Mouse (Mus musculus) heart, postnatal 14 days (tissue): ENCODE measurements around the gene Hist1h1d. TPM values are rescaled to one million over a fixed set of nuclear protein-coding genes. Genes with fewer than 3 reads are reported as not detected.
"Not testable (repeated sequence)": the region's sequence is repeated elsewhere in the genome, so short reads cannot be mapped to it uniquely, and the experiment has no call there.

Source experiments
- DNase-seq, 2 experiments: peaks; one replicate each; pipeline ENCODE4 v3.0.0; 2021 to 2022
- intact Hi-C: fragments of 180-260 bp; cut with DNase I; formaldehyde crosslinking; loops from one replicate; pipeline ENCODE4 v1.15.1; 2025
- total RNA-seq, 2 experiments: library from RNA; stranded (reverse); gene quantifications; 2 replicates each; pipeline ENCODE4 v1.2.3; 2021

Hist1h1d gene
- total RNA-seq, 2 experiments from 2014 or later: 5.2 to 11.7 TPM

DNA sequence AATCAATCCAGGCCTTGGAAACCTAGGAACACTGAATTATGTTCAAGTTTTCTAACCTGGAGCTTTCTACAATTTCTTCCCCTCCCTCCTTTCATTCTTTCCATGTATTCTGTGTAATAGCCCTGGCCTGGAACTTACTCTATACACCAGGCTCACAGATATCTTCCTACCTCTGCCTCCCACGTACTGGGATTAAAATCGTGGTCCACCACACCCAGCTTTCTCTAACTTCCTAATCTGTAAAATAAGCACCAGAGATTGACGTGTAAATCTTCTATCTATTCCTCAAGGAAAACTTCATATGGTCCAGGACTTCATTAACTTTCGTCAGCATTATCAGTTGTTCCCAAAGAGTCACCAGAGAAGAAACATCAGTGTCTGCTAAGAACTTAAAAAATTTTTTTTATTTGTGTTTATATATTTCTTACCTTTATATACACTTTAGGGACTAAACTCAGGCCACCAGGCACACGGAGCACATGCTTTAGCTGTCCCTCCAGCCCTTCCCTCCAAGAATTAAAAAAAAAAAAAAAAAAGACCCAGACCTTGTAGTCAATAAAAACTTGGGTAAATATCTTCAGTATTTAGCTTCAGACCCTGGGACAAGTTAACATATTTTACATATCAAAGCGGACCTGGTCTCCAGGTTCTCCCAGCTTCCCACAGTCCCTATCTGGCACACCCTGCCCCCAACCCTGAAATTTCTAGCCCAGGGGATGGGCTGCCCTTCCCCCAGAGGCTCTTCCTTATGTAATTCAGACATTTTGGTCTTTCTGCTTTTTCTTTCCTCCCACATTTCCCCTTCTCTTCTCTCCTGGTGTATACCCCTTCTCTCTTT is 29.4 kb downstream of the Hist1h1d start:
- no peak for DNase-seq
- intact Hi-C loops: loop anchor here (5.0 to 10.0 kb wide), 4 partner anchors 50 to 1828 kb away; partner anchors contain the start of genes Hist1h1c, Hist1h1t, Hist1h2af and Hist1h2ak

DNA sequence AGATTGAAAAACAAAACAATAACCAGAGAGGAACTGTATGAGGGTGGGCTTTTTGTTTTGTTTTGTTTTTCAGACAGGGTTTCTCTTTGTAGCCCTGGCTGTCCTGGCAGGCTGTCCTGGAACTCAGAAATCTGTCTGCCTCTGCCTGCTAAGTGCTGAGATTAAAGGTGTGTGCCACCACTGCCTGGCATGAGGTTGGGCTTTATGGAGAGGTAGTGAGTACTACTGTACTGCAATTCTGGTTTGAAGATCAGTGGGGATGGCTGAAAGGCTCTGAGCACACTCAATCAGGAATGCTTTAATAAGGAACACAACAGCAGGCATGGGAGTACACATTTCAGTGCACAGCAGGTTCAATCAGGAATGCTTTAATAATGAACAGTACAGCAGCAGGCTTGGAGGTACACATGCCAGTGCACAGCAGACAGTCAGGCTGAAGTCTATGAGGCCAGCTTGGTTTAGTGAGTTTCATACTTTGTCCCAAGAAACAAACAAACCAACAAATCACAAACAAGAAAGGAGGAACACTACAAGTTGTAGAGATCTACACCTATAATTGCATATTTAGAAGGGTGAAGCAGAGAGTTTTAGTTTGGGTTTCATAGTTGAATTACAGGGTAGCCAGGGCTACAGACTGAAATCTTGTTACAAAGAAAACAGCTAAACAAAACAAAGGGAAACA is 30.5 kb downstream of the Hist1h1d start:
- intact Hi-C loops: loop anchor here (5.0 to 10.0 kb wide), 4 partner anchors 51 to 1829 kb away; partner anchors contain the start of genes Hist1h1c, Hist1h1t, Hist1h2af and Hist1h2ak
- DNase-seq: no peak

DNA sequence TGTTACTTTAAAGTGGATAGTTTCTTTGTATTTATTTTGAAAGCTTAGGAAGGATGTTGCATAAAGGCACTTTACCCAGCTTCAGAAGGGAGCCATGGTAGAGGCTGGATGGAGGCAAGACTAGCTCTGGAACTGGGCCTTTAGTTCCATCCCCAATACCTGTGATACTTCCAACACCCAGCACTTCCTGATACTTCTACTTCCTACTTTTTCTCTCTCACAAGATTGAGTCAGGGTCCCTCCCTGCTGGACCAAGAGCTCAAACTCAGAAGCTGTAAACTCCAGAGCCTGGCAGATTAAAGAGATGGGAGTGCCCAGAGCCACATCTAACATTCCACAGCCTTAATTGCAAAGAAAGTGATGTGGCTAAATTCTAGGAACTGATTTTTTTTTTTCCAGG is 31.3 kb downstream of the Hist1h1d start:
- DNase-seq: no peak

DNA sequence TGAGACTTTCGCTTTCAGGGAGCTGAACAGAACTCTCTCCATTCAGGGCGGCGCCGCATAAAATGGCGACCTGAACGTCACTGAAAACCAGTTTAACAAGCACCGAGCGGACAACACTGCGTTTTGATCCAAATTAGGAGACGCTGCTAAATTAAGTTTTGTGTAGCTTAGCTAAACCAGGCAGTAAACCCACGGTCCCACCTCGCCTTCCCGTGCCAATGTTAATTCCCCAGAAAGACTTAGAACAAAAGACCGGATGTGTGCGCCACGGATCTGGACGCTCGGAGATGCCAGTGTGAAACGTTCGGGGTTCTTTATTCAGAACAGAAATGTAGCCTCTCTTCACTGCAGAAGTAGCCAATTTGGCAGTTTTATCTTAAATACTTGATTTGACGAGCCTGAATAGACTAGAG is 32.0 kb downstream of the Hist1h1d start:
- DNase-seq: peak; percentile 65 to 79
- intact Hi-C loops: loop anchor here (5.0 to 10.0 kb wide), 2 partner anchors 37 to 1830 kb away; partner anchors contain the start of genes Hist1h1e, Hist1h2ak, Hist1h2be and Hist1h2bn

More for the DNA sequence above, 31.3 kb downstream of the Hist1h1d start:
- intact Hi-C loops: loop anchor here (5.0 to 10.0 kb wide), 4 partner anchors 52 to 1830 kb away; partner anchors contain the start of genes Hist1h1c, Hist1h1t, Hist1h2af and Hist1h2ak

DNA sequence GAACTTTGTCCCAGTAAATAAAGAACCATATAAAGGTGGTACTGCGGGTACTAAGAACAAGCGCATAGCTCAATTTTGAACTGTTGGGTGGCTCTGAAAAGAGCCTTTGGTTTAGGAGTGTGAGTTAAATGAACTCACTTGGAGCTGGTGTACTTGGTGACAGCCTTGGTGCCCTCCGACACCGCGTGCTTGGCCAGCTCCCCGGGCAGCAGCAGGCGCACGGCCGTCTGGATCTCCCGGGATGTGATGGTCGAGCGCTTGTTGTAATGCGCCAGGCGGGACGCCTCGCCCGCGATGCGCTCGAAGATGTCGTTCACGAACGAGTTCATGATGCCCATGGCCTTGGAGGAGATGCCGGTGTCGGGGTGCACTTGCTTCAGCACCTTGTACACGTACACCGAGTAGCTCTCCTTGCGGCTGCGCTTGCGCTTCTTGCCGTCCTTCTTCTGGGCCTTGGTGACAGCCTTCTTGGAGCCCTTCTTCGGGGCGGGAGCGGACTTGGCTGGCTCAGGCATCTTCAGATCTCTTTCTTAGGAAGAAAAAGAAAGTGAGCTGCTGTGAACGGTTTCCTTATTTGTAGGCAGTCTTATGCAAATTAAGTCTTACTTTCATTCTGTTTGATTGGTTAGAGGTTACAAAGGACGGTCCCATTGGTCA is 32.5 kb downstream of the Hist1h1d start:
- intact Hi-C loops: loop anchor here (5.0 to 10.0 kb wide), 2 partner anchors 37 to 1831 kb away; partner anchors contain the start of genes Hist1h1e, Hist1h2ak, Hist1h2be and Hist1h2bn
- peak; percentile 62 to 67 for DNase-seq

DNA sequence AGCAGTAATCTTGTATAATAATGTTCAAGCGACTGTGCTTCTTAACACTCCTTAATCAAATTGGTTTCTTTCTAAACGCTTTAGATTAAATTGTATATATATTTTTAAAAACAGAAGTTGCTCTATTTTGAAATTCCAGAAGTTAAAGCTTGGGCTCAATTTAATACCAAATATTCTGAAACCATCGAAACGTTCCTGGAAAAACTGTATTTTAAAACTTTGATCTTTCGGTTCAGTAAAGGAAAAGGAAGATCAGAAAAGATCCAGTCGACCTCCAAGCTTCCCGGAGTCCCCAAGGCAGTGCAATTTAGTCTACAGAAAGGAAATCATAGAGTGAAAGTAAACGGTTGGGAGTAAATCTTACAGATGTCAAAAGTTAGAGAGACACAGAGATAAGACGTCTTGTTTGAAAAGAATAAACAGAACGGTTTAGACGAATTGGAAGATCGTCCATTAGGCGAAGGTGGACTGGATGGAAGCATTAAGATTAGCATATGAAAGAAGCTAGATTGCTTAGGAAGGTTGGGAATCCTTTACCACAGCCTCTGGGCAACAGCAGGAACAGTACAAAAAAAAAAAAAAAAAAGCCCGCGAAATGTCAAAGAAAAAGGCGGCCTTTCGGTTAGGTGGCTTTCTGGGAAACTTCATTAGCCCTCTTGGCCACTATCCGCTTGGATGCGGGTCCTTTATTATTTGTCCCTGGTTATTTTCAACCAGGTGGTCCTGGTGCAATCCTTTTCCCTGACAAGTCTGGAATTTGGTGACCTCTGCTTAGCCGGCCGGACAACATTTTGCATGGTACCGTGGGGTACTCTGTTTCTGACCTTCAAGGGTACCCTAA is 33.3 kb downstream of the Hist1h1d start:
- intact Hi-C loops: loop anchor here (5.0 to 10.0 kb wide), 2 partner anchors 36 to 1832 kb away; partner anchors contain the start of genes Hist1h1e, Hist1h2ak, Hist1h2be and Hist1h2bn
- DNase-seq: no peak

DNA sequence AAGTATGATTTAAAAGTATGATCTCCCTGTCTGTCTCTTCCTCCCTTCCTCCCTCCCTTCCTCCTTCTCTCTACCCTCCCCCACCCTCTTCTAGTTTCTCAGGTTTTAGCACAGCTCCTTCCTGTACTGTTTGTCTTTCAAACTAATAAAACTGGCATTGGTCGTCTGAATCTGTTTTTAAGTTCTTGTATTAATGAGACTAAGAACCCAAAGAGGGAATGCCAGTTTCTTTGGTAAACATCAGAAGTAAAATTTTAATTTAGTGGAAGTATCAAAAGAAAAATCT is 33.8 kb downstream of the Hist1h1d start:
- intact Hi-C loops: loop anchor here (5.0 to 10.0 kb wide), 2 partner anchors 35 to 1832 kb away; partner anchors contain the start of genes Hist1h1e, Hist1h2ak, Hist1h2be and Hist1h2bn
- DNase-seq: no peak

DNA sequence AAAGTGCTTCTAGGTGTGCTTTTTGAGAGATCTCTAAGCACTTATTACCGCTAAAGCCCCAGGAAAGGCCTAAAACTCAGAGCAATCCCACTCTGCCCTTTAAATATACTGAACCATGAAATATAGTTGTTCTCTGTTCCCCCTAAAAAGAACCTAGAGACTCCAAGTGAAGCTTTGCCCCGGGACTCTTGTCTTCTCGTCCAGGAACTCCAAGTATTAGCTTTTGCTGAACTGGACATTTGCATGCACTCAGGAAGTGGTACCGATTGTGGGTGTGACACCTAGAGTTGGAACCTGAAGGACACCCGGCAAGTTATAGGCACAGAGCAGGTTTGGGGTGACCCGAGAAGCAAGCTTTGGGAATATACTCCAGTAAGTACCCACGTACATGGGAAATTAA is 38.1 kb downstream of the Hist1h1d start:
- DNase-seq: no peak
- intact Hi-C loops: loop anchor here (10.0 kb wide), 1 partner anchor 1546 kb away; the partner anchor contains the start of genes Hist1h2ag, Hist1h2bj and Hist1h4i

DNA sequence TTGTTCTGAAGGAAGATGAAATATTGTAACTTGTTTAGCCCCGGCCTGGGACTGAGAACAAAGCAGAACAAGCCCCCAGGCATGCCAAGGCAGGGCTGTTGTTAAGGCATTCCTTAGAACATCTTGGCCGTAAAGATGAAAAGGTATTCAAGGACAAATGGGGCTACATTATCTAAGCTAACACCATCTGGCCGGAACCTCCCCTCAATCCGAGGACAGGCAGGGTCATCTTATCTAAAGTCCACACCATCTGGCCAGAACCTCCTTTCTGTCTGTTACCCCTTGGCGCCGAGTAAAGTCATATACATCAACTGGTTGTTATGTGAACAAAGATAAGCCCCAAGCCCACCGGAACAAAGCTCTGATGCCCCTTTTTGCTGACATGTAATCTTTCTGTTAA is 38.8 kb downstream of the Hist1h1d start:
- DNase-seq: not testable (repeated sequence)
- intact Hi-C loops: loop anchor here (10.0 kb wide), 1 partner anchor 1547 kb away; the partner anchor contains the start of genes Hist1h2ag, Hist1h2bj and Hist1h4i

DNA sequence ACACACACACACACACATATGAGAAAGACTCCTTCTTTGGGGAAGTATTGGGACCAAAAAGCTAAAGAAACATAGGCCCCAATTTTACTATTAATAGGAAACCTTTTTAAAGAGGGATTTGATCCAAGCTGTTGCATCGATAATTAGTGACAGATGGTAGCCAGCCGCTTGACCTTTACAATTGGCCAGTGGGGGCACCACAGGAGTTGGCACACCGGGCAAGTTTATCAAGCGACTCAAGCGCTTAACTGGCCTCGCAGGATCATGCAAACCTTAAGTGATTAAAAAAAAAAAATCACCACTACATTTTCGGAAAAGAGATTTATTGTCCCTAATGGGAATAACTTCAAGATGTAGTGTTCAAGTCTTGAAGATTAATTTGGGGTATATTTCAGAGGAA is 39.6 kb downstream of the Hist1h1d start:
- no peak for DNase-seq
- intact Hi-C loops: loop anchor here (10.0 kb wide), 1 partner anchor 1548 kb away; the partner anchor contains the start of genes Hist1h2ag, Hist1h2bj and Hist1h4i

DNA sequence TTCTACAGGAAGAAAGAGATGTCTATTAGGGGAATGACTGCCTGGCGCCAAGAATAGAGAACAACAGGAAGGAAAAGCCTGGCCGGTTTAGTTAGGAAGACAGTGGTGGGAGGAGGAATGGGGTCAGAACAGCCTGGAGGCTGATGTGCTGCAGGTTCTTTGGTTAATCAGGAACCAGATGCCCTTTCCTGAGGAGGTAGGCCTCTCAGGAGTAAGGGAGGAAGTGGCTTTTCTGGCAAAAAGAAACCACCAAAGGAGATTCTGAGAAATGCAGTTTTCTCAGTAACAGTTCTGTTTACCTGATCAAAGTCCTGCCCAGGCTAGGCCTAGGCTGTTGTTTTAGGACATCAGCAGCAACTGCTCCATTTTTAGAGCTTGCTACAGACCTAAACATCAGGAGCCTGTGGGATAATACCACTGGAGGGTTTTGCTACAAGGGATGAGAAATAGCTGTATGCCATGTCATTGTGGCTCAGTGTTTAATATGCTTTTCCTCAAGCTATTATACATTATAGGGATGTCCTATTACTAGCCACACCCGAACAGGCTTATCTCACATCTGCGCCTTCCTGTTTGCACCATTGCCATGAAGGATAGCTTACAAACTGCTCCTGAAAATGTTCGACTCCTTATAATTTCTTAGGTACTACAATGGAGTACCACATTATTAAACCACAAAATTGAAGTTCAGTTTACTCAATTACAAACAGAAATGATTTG is 40.1 kb downstream of the Hist1h1d start:
- DNase-seq: no peak
- intact Hi-C loops: loop anchor here (10.0 kb wide), 1 partner anchor 1548 kb away; the partner anchor contains the start of genes Hist1h2ag, Hist1h2bj and Hist1h4i

DNA sequence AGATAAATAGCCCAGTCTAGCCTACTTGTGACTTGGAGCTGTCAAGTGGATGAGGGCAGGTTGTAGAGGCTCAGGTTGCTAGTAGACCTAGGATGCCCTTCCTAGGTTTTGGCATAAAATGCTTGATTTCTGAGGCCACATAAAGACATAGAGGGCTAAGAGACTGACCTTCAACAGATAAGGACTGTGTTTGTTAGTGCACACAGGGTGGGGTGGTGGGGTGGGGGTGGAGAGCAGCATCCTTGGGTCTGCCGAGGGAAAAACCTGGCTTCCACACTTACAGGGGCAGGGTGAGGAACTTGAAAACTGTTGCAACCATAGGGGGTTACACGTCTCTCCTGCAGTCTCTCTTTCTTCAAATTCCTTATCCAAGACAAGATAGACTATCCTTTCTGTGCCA is 42.1 kb downstream of the Hist1h1d start:
- no peak for DNase-seq

DNA sequence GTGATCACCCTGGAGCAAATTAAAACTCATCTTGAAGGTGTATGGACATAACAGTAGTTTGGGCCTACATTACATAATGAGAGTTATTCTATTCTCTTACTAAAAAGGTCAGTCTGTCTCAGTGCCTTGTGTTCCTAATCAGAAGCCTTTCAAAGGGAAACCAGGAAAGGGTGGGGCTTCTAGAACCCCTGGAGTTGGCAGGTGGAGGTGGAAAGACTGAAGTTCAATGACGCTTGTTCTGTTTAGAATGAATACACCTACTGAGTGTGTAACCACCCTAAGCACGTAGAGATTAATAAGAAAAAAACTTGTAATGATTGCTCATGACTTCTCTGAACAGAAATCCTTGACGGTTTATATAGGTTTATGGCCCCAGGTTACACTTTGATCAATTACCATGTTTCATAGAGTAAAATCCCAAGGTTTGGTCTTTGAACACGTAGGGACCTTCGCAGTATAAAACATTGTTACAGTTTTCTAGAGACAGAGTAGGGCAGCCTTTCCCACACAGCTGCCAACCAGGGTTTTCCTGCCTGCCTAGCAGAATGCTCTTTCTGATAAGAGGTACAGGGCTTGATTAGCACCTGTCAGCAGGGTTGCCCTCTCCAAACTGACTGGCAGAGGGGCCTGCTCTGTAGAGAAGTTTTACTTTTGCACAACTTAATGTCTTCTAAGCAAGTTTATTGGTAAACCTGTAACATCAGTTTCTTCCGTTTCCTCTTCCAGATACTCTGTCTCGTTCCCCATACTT is 42.7 kb downstream of the Hist1h1d start:
- DNase-seq: no peak
- intact Hi-C loops: loop anchor here (10.0 kb wide), 1 partner anchor 1551 kb away; the partner anchor contains the start of genes Hist1h2ag, Hist1h2bj and Hist1h4i

More for the DNA sequence above, 42.1 kb downstream of the Hist1h1d start:
- intact Hi-C loops: loop anchor here (10.0 kb wide), 1 partner anchor 1550 kb away; the partner anchor contains the start of genes Hist1h2ag, Hist1h2bj and Hist1h4i

DNA sequence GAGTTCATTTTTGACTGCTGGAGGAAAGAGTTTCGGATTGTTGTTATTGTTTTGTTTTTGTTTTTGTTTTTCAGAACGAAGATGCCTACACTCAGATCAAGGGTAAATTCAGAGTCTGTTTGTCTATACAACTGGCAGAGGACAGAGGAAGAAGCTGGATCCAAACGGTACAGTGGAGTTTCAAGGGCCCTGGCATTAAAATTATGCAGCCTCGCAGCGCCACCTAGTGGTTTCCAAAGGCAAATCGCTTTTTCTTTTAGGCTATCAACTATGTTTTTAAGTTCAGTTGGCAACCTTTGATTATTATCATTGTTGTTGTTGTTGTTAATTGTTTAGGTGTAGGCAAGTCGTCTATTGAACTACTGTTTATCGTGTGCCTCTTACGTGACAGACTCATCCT is 44.9 kb downstream of the Hist1h1d start:
- intact Hi-C loops: loop anchor here (2.0 to 10.0 kb wide), 2 partner anchors 167 to 1553 kb away; partner anchors contain the start of genes Hist1h2ag, Hist1h2bj and Hist1h4i
- DNase-seq: peak; percentile 82 to 87

DNA sequence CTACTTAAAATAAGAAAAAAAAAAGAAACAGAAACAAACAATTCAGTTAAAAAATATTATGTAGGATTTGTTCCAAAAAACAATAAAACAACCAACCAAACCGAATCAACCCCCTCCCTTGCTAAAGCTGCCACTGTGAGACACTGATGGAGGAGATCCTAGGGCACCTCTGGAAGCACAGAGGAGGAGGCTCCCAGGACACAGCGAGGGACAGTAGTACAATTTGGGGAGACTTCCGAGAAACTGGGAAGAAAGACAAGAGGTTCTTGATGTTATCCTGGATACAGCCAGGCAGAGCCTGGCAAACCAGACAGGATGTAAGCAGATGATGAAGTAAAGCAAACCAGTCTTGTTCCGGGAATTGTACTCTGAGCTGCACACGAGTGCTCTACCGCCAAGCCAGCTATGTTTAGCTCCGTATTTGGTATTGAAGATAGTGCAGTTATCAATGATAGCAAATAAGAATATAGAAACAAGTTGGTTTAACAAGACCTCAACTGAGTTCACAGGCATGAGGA is 50.2 kb downstream of the Hist1h1d start:
- DNase-seq: no peak
- intact Hi-C loops: no loop called here

DNA sequence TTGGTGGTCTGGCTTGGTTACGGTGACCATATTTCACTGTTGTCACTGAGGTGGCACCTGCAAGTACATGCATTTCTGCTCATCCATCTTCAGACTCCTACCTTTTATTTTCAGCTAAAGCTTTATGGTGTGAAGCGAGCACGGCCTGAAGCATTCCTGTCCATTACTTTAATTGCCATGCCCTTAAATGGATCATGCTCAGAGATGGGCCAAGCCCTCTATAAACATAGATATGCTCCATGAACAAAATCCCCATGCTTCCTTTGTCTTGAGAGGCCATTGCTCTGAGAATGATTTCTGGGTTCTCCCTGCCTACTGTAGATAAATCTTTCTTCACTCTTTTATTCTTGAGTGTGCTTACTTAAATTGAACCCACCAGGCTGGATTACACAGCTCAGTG is 51.4 kb downstream of the Hist1h1d start:
- intact Hi-C loops: no loop called here
- no peak for DNase-seq

DNA sequence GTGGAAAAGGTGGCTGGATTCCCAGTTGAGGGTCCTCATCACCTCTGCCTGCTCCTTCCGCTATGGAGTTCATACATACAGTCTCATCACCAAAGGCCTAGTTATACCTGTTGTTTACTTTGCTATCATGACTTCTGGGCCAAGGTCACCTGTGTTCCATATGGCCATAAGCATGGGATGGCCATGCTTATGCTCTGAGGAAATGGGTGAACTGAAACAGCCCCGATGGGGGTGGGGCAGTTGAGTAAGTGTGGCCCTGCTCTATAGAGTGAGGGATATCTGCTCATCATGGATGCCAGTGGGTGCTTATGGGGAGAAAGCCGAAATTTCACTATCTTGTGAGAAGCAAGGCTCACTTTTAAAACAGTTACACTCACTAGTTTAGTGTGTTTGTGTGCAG is 52.0 kb downstream of the Hist1h1d start:
- intact Hi-C loops: no loop called here
- DNase-seq: no peak
